Mouse (Mus musculus): ENCODE data around the gene Cntrl. TPM values are rescaled to one million over a fixed set of nuclear protein-coding genes. Genes with fewer than 3 reads are reported as not detected.

The Cntrl gene
- polyA plus RNA-seq (2014; fragmentation: Nextera tagmentation; extraction: Ambion mirVana): 18.4 and 22.7 TPM in 2 replicates

GRCm38 (mm10) chr2:35109141-35109923 lies at the start of gene Cntrl:
Gene Cntrl, plus strand, starts transcription at chr2:35109492.
- 1% methylated on average over 62 of the region's 62 CpGs for WGBS
- Histone ChIP-seq H3K36me3 (ENCODE audit: control insufficient read depth, insufficient read depth, low read length) (no peaks in the 10 kb centered on the region), H3K27me3 (replicated peaks; ENCODE audit: control insufficient read depth, insufficient read depth, low read length) (no peaks in the 10 kb centered on the region), H3K4me1 (replicated peaks; ENCODE audit: control insufficient read depth, insufficient read depth, low read length) (peaks cover 3% of the 10 kb centered on the region; the same call in 1 of the 2 replicates), H3K4me3 (ENCODE audit: low read depth, low read length) (peak within 1 kb of the TSS; percentile 77), H3K9me3 (ENCODE audit: control insufficient read depth, low read length) (no peaks in the 10 kb centered on the region), H3K4me2 (peak within 1 kb of the TSS; percentile 89), H3K9ac (ENCODE audit: low read depth, low read length) (peak within 1 kb of the TSS; percentile 71), H3K27ac (ENCODE audit: low read depth, low read length) (peak within 1 kb of the TSS; percentile 60)
- DNase-seq (ENCODE audit: low spot score): peak; percentile 96
- ATAC-seq (replicated peaks; ENCODE audit: low FRiP score): peak; percentile 91

- peak overlapping the region; percentile 27 for H3K4me2 ChIP-seq
- no peak overlapping the region for H3K27ac ChIP-seq (ENCODE audit: low read depth, low read length)
- ATAC-seq (replicated peaks; ENCODE audit: low FRiP score) (no peak), DNase-seq (ENCODE audit: low spot score) (no peak)
- no peak overlapping the region for H3K4me3 ChIP-seq (ENCODE audit: low read depth, low read length)
- H3K4me1 ChIP-seq (replicated peaks; ENCODE audit: control insufficient read depth, insufficient read depth, low read length): no peaks in the 10 kb centered on the region
- WGBS: 78% methylated on average over 5 of the region's 5 CpGs
- no peak overlapping the region for H3K9ac ChIP-seq (ENCODE audit: low read depth, low read length)
- no peaks in the 10 kb centered on the region for H3K9me3 ChIP-seq (ENCODE audit: control insufficient read depth, low read length)
- no peaks in the 10 kb centered on the region for H3K36me3 ChIP-seq (ENCODE audit: control insufficient read depth, insufficient read depth, low read length)
- H3K27me3 ChIP-seq (replicated peaks; ENCODE audit: control insufficient read depth, insufficient read depth, low read length): no peaks in the 10 kb centered on the region
Measured at GRCm38 (mm10) chr2:35060256-35060655, 49.0 kb upstream of the Cntrl start.

- Histone ChIP-seq H3K36me3 (ENCODE audit: control insufficient read depth, insufficient read depth, low read length) (no peaks in the 10 kb centered on the region), H3K4me3 (ENCODE audit: low read depth, low read length) (peak overlapping the region; percentile 13; the same call in 1 of the 2 replicates), H3K4me1 (replicated peaks; ENCODE audit: control insufficient read depth, insufficient read depth, low read length) (no peaks in the 10 kb centered on the region), H3K4me2 (no peak overlapping the region; the same call in none of the 2 replicates), H3K27me3 (replicated peaks; ENCODE audit: control insufficient read depth, insufficient read depth, low read length) (no peaks in the 10 kb centered on the region), H3K9ac (ENCODE audit: low read depth, low read length) (no peak overlapping the region), H3K9me3 (ENCODE audit: control insufficient read depth, low read length) (no peaks in the 10 kb centered on the region), H3K27ac (ENCODE audit: low read depth, low read length) (no peak overlapping the region)
- DNase-seq (ENCODE audit: low spot score): no peak
- no peak for ATAC-seq (replicated peaks; ENCODE audit: low FRiP score)
- WGBS: 61% methylated on average over 6 of the region's 6 CpGs
Measured at GRCm38 (mm10) chr2:35060897-35061296, 48.4 kb upstream of the Cntrl start.

DNA sequence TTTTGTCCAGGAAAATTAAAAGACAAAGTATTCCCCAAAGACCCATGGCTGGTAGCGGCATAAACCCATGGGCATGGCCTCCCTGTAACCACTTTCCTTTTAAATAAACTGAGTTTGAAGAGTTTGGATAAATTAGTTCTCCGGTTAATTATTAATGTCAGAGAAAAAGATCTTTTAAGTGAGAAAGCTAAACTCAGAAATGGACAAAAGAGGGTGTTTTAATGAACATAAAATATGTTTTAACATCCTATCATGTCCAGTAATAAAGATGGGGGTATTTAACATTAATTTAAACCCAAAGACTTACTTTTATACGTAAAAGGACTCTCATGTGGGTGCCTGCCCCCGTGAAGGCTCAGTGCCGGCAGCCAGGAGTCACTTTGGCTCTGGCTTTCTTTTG lies 48.0 kb upstream of the Cntrl start, which contains the start of gene Hc:
Gene Hc (minus strand): TSS at position 101 of the 400 bp plus-strand sequence.
- H3K4me3 ChIP-seq (ENCODE audit: low read depth, low read length): peak within 1 kb of the TSS; percentile 13; the same call in 1 of the 2 replicates

GRCm38 (mm10) chr2:35063333-35064030 lies 45.8 kb upstream of the Cntrl start:
- Histone ChIP-seq H3K27me3 (replicated peaks; ENCODE audit: control insufficient read depth, insufficient read depth, low read length) (no peaks in the 10 kb centered on the region), H3K9ac (ENCODE audit: low read depth, low read length) (no peak overlapping the region), H3K4me2 (no peak overlapping the region), H3K9me3 (ENCODE audit: control insufficient read depth, low read length) (no peaks in the 10 kb centered on the region), H3K36me3 (ENCODE audit: control insufficient read depth, insufficient read depth, low read length) (no peaks in the 10 kb centered on the region), H3K4me1 (replicated peaks; ENCODE audit: control insufficient read depth, insufficient read depth, low read length) (no peaks in the 10 kb centered on the region), H3K4me3 (ENCODE audit: low read depth, low read length) (no peak overlapping the region), H3K27ac (ENCODE audit: low read depth, low read length) (no peak overlapping the region)
- no peak for ATAC-seq (replicated peaks; ENCODE audit: low FRiP score)
- WGBS: 74% methylated on average over 6 of the region's 6 CpGs
- no peak for DNase-seq (ENCODE audit: low spot score)

More for the DNA sequence above, 48.0 kb upstream of the Cntrl start, which contains the start of gene Hc:
- no peak for DNase-seq (ENCODE audit: low spot score)
- ATAC-seq (replicated peaks; ENCODE audit: low FRiP score): no peak
- no peaks in the 10 kb centered on the region for H3K36me3 ChIP-seq (ENCODE audit: control insufficient read depth, insufficient read depth, low read length)
- 71% methylated on average over 5 of the region's 5 CpGs for WGBS
- peak within 1 kb of the TSS; percentile 27 for H3K4me2 ChIP-seq
- H3K9me3 ChIP-seq (ENCODE audit: control insufficient read depth, low read length): no peaks in the 10 kb centered on the region
- H3K4me1 ChIP-seq (replicated peaks; ENCODE audit: control insufficient read depth, insufficient read depth, low read length): no peaks in the 10 kb centered on the region
- no peaks in the 10 kb centered on the region for H3K27me3 ChIP-seq (replicated peaks; ENCODE audit: control insufficient read depth, insufficient read depth, low read length)
- no peak within 1 kb of the TSS for H3K27ac ChIP-seq (ENCODE audit: low read depth, low read length)
- H3K9ac ChIP-seq (ENCODE audit: low read depth, low read length): no peak within 1 kb of the TSS

- DNase-seq (ENCODE audit: low spot score) (no peak), ATAC-seq (replicated peaks; ENCODE audit: low FRiP score) (no peak)
- 88% methylated on average over 13 of the region's 13 CpGs for WGBS
- Histone ChIP-seq H3K9ac (ENCODE audit: low read depth, low read length) (no peak overlapping the region), H3K4me3 (ENCODE audit: low read depth, low read length) (no peak overlapping the region), H3K9me3 (ENCODE audit: control insufficient read depth, low read length) (no peaks in the 10 kb centered on the region), H3K4me1 (replicated peaks; ENCODE audit: control insufficient read depth, insufficient read depth, low read length) (no peaks in the 10 kb centered on the region), H3K36me3 (ENCODE audit: control insufficient read depth, insufficient read depth, low read length) (no peaks in the 10 kb centered on the region), H3K4me2 (no peak overlapping the region), H3K27me3 (replicated peaks; ENCODE audit: control insufficient read depth, insufficient read depth, low read length) (no peaks in the 10 kb centered on the region), H3K27ac (ENCODE audit: low read depth, low read length) (no peak overlapping the region)
Measured at GRCm38 (mm10) chr2:35066525-35067082, 42.7 kb upstream of the Cntrl start.

GRCm38 (mm10) chr2:35067117-35067516 lies 42.2 kb upstream of the Cntrl start:
- Histone ChIP-seq H3K4me1 (replicated peaks; ENCODE audit: control insufficient read depth, insufficient read depth, low read length) (no peaks in the 10 kb centered on the region), H3K9ac (ENCODE audit: low read depth, low read length) (no peak overlapping the region), H3K4me3 (ENCODE audit: low read depth, low read length) (no peak overlapping the region), H3K4me2 (no peak overlapping the region), H3K27me3 (replicated peaks; ENCODE audit: control insufficient read depth, insufficient read depth, low read length) (no peaks in the 10 kb centered on the region), H3K9me3 (ENCODE audit: control insufficient read depth, low read length) (no peaks in the 10 kb centered on the region), H3K27ac (ENCODE audit: low read depth, low read length) (no peak overlapping the region), H3K36me3 (ENCODE audit: control insufficient read depth, insufficient read depth, low read length) (no peaks in the 10 kb centered on the region)
- 84% methylated on average over 11 of the region's 11 CpGs for WGBS
- ATAC-seq (replicated peaks; ENCODE audit: low FRiP score) (no peak), DNase-seq (ENCODE audit: low spot score) (no peak)

DNA sequence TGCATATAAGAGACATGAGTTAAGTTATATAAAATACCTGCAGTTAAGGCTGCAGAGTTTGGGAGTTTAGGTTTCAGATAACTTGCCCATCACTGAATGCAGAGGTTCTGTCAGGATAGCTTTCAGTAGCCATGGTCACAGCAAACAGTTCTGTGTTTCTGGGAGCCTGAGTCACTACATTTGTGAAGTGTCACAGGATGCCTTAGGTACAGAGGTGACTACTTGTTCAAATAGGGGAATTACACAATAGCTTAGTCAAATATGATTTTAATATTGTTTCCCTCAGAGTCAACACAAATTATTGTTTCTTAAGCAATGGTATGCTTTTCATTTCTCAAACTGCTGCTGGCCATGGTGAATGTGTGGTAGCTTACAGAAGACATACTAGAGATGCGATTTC lies 40.2 kb upstream of the Cntrl start:
- Histone ChIP-seq H3K27ac (ENCODE audit: low read depth, low read length) (no peak overlapping the region), H3K9ac (ENCODE audit: low read depth, low read length) (no peak overlapping the region), H3K4me1 (replicated peaks; ENCODE audit: control insufficient read depth, insufficient read depth, low read length) (no peaks in the 10 kb centered on the region), H3K4me2 (no peak overlapping the region), H3K36me3 (ENCODE audit: control insufficient read depth, insufficient read depth, low read length) (no peaks in the 10 kb centered on the region), H3K4me3 (ENCODE audit: low read depth, low read length) (no peak overlapping the region), H3K9me3 (ENCODE audit: control insufficient read depth, low read length) (no peaks in the 10 kb centered on the region), H3K27me3 (replicated peaks; ENCODE audit: control insufficient read depth, insufficient read depth, low read length) (no peaks in the 10 kb centered on the region)
- no peak for DNase-seq (ENCODE audit: low spot score)
- no peak for ATAC-seq (replicated peaks; ENCODE audit: low FRiP score)
- 77% methylated on average over 1 of the region's 1 CpGs for WGBS
